Mouse (Mus musculus): Measurements from ENCODE around the gene Tbc1d1. TPM values are rescaled to one million over a fixed set of nuclear protein-coding genes. Genes with fewer than 3 reads are reported as not detected.

The Tbc1d1 gene
- polyA plus RNA-seq, 1 experiment from 2014 or later = 36.3 TPM

DNA sequence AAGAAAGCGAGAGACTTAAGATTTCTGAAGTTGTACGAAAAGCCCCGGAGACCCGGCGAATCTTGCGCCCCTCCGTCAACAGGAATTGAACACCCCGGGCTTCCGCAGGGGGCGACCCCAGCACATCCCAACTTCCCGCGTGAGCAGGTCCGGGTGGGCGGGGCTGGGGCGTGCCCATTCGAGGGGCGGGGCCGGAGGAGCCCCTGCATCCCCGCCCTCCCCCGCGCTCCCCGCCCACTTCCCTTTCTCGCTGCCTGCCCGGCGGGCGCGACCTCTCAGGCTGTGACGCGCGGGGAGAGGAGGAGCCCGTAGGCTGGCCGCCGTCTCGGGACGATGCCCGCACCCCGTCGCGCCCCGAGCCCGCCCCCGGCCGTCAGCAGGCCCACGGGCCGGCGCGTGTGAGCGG is 74.0 kb downstream of the Tbc1d1 start:
- peak; percentile 94 for ATAC-seq (replicated peaks; ENCODE audit: low FRiP score)
- H3K4me3 ChIP-seq (replicated peaks) = peak overlapping the region; percentile 72
- H3K9ac ChIP-seq = peak overlapping the region; percentile 72
- H3K27ac ChIP-seq = peak overlapping the region; percentile 81
- H3K4me2 ChIP-seq = peak overlapping the region; percentile 87
- 1% methylated on average over 46 of the region's 48 CpGs for WGBS
- no peaks in the 10 kb centered on the region for H3K27me3 ChIP-seq
- no peaks in the 10 kb centered on the region for H3K36me3 ChIP-seq
- no peaks in the 10 kb centered on the region for H3K9me3 ChIP-seq (replicated peaks)
- peaks cover 37% of the 10 kb centered on the region for H3K4me1 ChIP-seq

GRCm38 (mm10) chr5:64230507-64231041 is 74.5 kb downstream of the Tbc1d1 start:
- Histone ChIP-seq H3K36me3 (no peaks in the 10 kb centered on the region), H3K27ac (peak overlapping the region; percentile 81), H3K9ac (peak overlapping the region; percentile 72), H3K4me3 (replicated peaks) (peak overlapping the region; percentile 72), H3K4me1 (peaks cover 42% of the 10 kb centered on the region), H3K4me2 (peak overlapping the region; percentile 87), H3K9me3 (replicated peaks) (no peaks in the 10 kb centered on the region), H3K27me3 (no peaks in the 10 kb centered on the region)
- no peak; the same call in none of the 2 replicates for ATAC-seq (replicated peaks; ENCODE audit: low FRiP score)
- WGBS = under 1% methylated on average over 21 of the region's 33 CpGs

GRCm38 (mm10) chr5:64232872-64233271 is 76.8 kb downstream of the Tbc1d1 start:
- Histone ChIP-seq H3K4me1 (peaks cover 58% of the 10 kb centered on the region), H3K9ac (no peak overlapping the region), H3K4me2 (no peak overlapping the region), H3K36me3 (no peaks in the 10 kb centered on the region), H3K4me3 (replicated peaks) (no peak overlapping the region), H3K27me3 (no peaks in the 10 kb centered on the region), H3K9me3 (replicated peaks) (no peaks in the 10 kb centered on the region), H3K27ac (no peak overlapping the region)
- WGBS = 74% methylated on average over 9 of the region's 9 CpGs
- no peak for ATAC-seq (replicated peaks; ENCODE audit: low FRiP score)

GRCm38 (mm10) chr5:64234269-64234985 is 78.3 kb downstream of the Tbc1d1 start:
- Histone ChIP-seq H3K27ac (peak overlapping the region; percentile 73), H3K9me3 (replicated peaks) (no peaks in the 10 kb centered on the region), H3K27me3 (no peaks in the 10 kb centered on the region), H3K36me3 (no peaks in the 10 kb centered on the region), H3K4me2 (no peak overlapping the region), H3K9ac (no peak overlapping the region), H3K4me1 (peaks cover 58% of the 10 kb centered on the region), H3K4me3 (replicated peaks) (no peak overlapping the region)
- 54% methylated on average over 8 of the region's 8 CpGs for WGBS
- no peak for ATAC-seq (replicated peaks; ENCODE audit: low FRiP score)

- peak; percentile 22 for ATAC-seq (replicated peaks; ENCODE audit: low FRiP score)
- Histone ChIP-seq H3K9me3 (replicated peaks) (no peaks in the 10 kb centered on the region), H3K4me3 (replicated peaks) (no peak overlapping the region), H3K9ac (no peak overlapping the region), H3K27me3 (no peaks in the 10 kb centered on the region), H3K27ac (peak overlapping the region; percentile 73; the same call in 1 of the 2 replicates), H3K36me3 (no peaks in the 10 kb centered on the region), H3K4me1 (peaks cover 55% of the 10 kb centered on the region), H3K4me2 (no peak overlapping the region)
- WGBS = 70% methylated on average over 3 of the region's 3 CpGs
These were observed 79.1 kb downstream of the Tbc1d1 start for GRCm38 (mm10) chr5:64235250-64235649.

DNA sequence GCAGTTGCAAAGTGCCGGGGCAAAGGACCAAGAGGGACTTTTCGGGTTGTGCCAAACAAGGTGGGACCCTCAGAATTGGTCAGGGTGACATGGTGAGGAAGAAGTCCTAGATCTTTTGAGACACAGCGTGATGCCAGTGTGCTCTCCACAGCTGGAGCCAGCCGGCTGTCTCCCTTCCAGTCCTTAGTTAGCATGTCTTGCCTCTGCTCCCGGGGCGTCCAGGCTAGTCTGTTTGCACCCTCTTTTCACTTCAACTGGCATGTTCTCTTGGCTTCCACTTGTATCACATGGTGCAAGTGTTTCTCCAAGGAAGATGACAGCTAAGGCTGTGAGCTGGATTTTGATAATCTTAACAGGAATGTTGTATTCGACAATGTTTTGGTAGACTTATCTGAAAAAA is 80.5 kb downstream of the Tbc1d1 start:
- no peak overlapping the region for H3K4me2 ChIP-seq
- no peaks in the 10 kb centered on the region for H3K36me3 ChIP-seq
- H3K9ac ChIP-seq = no peak overlapping the region
- 76% methylated on average over 7 of the region's 7 CpGs for WGBS
- no peak for ATAC-seq (replicated peaks; ENCODE audit: low FRiP score)
- H3K27me3 ChIP-seq = no peaks in the 10 kb centered on the region
- H3K27ac ChIP-seq = no peak overlapping the region
- peaks cover 56% of the 10 kb centered on the region for H3K4me1 ChIP-seq
- H3K4me3 ChIP-seq (replicated peaks) = no peak overlapping the region
- H3K9me3 ChIP-seq (replicated peaks) = no peaks in the 10 kb centered on the region

- H3K9me3 ChIP-seq (replicated peaks) = no peaks in the 10 kb centered on the region
- no peaks in the 10 kb centered on the region for H3K36me3 ChIP-seq
- no peak overlapping the region for H3K4me2 ChIP-seq
- WGBS = 24% methylated on average over 1 of the region's 1 CpGs
- 0 out of 2 replicates have a peak, but pooled peaks have one; percentile 17 for ATAC-seq (replicated peaks; ENCODE audit: low FRiP score)
- 0 out of 2 replicates have a peak overlapping the region, but pooled peaks have one; percentile 5 for H3K27ac ChIP-seq
- H3K4me3 ChIP-seq (replicated peaks) = no peak overlapping the region
- peaks cover 62% of the 10 kb centered on the region for H3K4me1 ChIP-seq
- H3K9ac ChIP-seq = no peak overlapping the region
- no peaks in the 10 kb centered on the region for H3K27me3 ChIP-seq
These were observed 81.2 kb downstream of the Tbc1d1 start for GRCm38 (mm10) chr5:64237263-64237662.

DNA sequence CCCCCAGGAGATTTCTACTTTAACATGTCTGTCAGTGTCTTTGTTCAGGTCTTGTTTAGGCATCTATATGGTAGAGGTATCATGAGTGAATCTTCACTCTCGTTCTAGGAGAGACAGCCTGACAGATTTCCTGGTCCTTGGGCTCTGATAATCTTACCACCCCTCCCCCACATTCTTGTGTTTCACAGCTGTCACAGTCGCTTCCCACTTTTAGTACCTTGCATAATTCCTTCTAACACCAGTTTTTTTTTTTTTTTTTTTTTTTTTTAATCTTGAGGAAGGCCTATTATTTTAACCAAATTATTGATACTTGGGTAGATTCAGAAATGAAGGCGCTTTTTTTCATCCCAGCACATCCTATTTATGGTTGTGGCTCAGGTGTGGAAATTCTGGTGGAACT is 81.6 kb downstream of the Tbc1d1 start:
- H3K27me3 ChIP-seq = no peaks in the 10 kb centered on the region
- no peak for ATAC-seq (replicated peaks; ENCODE audit: low FRiP score)
- WGBS = 55% methylated on average over 3 of the region's 3 CpGs
- H3K36me3 ChIP-seq = no peaks in the 10 kb centered on the region
- no peaks in the 10 kb centered on the region for H3K9me3 ChIP-seq (replicated peaks)
- no peak overlapping the region for H3K9ac ChIP-seq
- no peak overlapping the region for H3K4me2 ChIP-seq
- H3K4me1 ChIP-seq = peaks cover 66% of the 10 kb centered on the region
- 0 out of 2 replicates have a peak overlapping the region, but pooled peaks have one; percentile 5 for H3K27ac ChIP-seq
- H3K4me3 ChIP-seq (replicated peaks) = no peak overlapping the region

DNA sequence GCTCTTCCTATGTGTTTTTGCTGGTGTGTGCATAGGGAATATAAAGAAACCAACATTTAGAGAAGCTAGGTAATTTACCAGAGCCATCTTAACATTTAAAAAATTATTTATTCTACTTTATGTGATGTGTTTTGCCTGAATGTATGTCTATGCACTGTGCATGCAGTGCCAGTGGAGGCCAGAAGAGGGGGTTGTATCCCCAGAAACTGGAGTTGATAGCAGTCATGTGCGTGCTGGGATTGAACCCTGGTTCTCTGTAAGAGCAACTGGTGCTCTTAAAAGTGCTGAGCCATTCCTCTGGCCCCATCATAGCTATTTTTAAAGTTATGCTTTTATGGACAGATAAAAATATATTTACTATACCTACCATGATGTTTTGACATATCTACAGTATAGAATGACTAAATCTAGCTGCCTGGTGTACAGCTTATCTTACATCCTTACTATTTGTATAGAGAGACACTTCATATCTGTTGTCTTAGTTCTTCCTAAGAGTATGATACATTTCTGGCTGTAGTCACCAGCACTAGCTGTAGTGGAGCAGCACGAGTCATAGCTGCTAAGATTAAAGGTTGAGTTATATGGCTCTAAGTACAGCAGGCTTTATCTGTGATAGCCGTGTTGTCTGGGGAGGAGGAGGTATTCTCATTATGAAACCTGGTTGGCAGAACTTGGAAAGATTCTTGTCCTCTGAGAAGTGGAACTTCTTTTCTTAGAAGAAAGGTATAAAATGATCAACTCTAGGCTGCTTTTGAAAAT is 83.0 kb downstream of the Tbc1d1 start:
- H3K27ac ChIP-seq = no peak overlapping the region
- WGBS = 80% methylated on average over 3 of the region's 3 CpGs
- no peaks in the 10 kb centered on the region for H3K36me3 ChIP-seq
- H3K4me2 ChIP-seq = no peak overlapping the region
- no peak overlapping the region for H3K9ac ChIP-seq
- H3K4me3 ChIP-seq (replicated peaks) = no peak overlapping the region
- no peaks in the 10 kb centered on the region for H3K9me3 ChIP-seq (replicated peaks)
- no peak for ATAC-seq (replicated peaks; ENCODE audit: low FRiP score)
- H3K27me3 ChIP-seq = no peaks in the 10 kb centered on the region
- peaks cover 67% of the 10 kb centered on the region for H3K4me1 ChIP-seq

- Histone ChIP-seq H3K27ac (peak overlapping the region; percentile 61), H3K9ac (no peak overlapping the region), H3K27me3 (no peaks in the 10 kb centered on the region), H3K36me3 (no peaks in the 10 kb centered on the region), H3K4me1 (peaks cover 57% of the 10 kb centered on the region), H3K4me3 (replicated peaks) (no peak overlapping the region), H3K9me3 (replicated peaks) (no peaks in the 10 kb centered on the region), H3K4me2 (no peak overlapping the region)
- 59% methylated on average over 13 of the region's 13 CpGs for WGBS
- no peak for ATAC-seq (replicated peaks; ENCODE audit: low FRiP score)
These were observed 85.0 kb downstream of the Tbc1d1 start for GRCm38 (mm10) chr5:64240941-64241682.

GRCm38 (mm10) chr5:64241867-64242266 is 85.8 kb downstream of the Tbc1d1 start:
- Histone ChIP-seq H3K4me3 (replicated peaks) (no peak overlapping the region), H3K27ac (no peak overlapping the region), H3K27me3 (no peaks in the 10 kb centered on the region), H3K9me3 (replicated peaks) (no peaks in the 10 kb centered on the region), H3K4me2 (no peak overlapping the region), H3K4me1 (peaks cover 54% of the 10 kb centered on the region), H3K36me3 (no peaks in the 10 kb centered on the region), H3K9ac (no peak overlapping the region)
- ATAC-seq (replicated peaks; ENCODE audit: low FRiP score) = no peak
- WGBS = 87% methylated on average over 8 of the region's 8 CpGs
